Mouse (Mus musculus) kidney, postnatal 36 days (tissue): ENCODE measurements around the gene Prss12.
"Not testable (repeated sequence)": the region's sequence is repeated elsewhere in the genome, so short reads cannot be mapped to it uniquely, and the experiment has no call there.

Experiments used
- DNase-seq, 2 experiments: peaks; one replicate each; pipeline ENCODE4 v3.0.0; 2021 to 2022; ENCODE audit warnings: mixed read lengths in 2 of 2

The Prss12 gene

GRCm38 (mm10) chr3:123481266-123481665, 34.6 kb downstream of the Prss12 start:
- DNase-seq: no peak

- no peak for DNase-seq
These were observed 45.1 kb downstream of the Prss12 start for GRCm38 (mm10) chr3:123491814-123492213.

DNA sequence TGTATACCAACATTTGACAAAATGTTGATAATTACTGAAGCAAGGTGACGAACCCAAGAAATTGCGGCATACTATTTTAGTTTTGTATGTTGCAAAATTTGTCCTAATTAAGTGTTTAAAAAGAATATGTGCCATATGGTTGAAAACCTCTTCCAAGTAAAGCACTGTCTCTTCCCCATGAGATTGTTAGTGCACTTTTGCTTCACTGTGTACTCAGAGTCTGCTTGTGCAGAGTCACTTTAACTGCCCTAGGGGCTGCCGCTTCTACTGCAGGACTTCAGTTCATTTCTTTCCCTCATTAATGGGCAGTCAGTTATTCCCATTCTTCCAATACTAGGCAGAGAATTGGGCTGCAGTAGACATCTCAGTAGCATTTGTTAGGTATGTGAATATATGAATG, 46.5 kb downstream of the Prss12 start:
- no peak for DNase-seq

DNA sequence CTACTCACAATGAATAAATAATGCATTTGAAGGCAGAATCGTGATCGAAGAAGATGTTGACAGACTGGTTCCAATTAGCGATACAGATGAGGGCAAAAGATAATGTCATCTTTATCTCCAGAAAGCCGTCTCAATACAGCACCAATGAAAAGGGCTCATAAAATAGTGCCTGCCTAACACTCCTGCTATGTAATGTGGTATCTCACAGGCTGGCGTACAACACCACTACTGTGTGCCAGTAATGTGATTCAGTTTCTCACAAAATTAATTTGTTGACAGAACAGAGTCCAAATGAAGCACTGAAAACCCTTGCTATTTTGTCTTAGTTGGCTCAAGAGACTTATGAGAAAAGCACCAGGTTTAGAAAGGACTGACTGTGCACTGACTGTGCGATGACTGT, 48.4 kb downstream of the Prss12 start:
- no peak for DNase-seq

DNA sequence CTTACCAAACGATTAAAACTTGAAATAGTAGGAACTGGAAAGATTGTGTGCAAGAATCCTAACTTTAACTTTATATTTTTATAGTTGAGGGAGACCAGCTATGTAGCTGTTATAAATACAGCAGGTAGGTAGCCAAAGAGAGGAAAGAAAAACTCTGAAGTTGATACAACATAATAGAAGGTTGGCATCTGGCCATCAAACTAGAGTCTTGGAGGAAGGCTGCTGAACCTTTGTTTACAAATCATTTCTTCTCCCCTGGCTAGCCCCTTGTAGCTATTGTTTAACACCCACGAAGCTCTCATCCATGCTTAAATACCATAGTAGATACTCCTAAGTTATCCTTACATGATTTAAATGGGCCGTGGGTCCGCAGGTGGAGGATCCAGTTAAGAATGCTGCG, 52.1 kb downstream of the Prss12 start:
- DNase-seq: no peak

DNA sequence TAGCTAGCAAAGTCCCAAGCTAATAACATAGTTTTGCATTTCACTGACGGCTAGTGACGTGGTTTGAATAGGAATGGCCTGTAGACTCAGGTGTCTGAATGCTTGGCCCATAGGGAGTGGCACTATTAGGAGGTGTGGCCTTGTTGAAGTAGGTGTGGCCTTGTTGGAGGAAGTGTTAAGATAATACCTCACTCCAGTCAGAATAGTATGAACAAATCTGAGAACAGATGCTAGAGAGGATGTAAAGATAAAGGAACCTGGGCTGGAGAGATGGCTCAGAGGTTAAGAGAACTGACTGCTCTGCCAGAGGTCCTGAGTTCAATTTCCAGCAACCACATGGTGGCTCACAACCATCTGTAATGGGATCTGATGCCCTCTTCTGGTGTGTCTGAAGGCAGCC, 55.1 kb downstream of the Prss12 start:
- not testable (repeated sequence) for DNase-seq

DNA sequence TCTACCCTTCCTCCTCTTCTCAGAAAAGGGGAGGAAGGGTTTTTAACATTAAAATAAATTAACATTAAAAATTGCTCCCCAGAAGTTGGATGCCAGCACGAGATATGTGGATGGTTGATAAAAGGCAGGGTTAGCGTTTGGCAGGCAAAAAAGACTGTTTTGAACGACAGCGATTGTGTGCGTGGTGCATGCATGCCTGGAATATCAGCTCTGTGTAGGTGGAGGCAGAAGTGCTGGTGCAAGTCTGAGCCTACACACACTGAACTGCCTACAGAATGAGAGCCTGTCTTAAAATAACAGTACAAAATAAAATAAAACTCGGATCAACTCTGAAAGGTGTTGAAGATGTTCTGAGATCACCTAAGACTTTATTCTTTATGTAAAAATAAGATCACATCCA, 57.2 kb downstream of the Prss12 start:
- DNase-seq: no peak

- DNase-seq: no peak
These were observed 58.1 kb downstream of the Prss12 start for GRCm38 (mm10) chr3:123504783-123505182.

- DNase-seq: peak; percentile 44 to 73
These were observed 59.3 kb downstream of the Prss12 start for GRCm38 (mm10) chr3:123505778-123506667.

DNA sequence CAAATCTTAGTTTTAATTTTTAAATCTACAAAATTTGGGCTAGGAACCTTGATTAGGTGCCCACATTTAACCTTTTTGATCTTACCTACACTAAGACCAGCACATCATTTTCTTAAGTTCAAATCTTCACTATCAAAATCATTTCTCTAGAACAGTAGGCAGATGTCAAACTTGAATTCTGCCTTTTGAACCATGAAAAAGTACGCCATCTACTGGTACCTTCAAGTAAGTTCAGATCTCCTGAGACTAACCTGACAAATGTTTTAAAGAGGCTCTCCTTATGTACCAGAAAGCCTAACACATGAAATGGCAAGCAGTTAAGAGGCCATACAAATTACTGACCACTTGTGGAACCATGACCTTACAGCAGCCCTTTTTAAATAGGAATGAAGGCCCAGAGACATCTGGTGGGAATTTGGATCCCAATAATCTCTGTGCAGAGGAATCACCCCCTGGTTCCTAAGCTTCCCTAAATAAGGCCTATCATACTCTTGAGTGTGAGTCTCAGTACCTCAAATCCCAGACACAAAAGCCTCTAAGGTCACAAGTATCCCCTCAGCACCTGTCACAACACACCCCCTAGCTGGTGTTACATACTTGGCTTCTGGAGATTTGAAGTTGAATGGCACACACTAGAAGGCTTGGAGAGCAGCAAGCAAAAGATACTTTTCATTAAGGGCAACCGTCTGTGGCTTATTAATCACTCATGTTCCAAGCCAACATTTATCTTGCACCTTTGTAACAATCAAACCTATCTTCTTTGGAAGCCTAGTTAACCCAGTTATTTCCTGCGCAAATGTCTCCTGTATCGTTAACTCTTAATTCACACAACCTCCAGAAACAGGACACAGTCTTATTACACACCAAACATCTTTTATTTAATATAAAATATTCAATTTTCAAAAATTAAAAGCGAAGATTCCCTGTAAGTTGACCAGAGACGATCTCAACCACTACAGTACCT, 60.3 kb downstream of the Prss12 start:
- peak in 1 of 2 experiments; percentile 7 for DNase-seq

DNA sequence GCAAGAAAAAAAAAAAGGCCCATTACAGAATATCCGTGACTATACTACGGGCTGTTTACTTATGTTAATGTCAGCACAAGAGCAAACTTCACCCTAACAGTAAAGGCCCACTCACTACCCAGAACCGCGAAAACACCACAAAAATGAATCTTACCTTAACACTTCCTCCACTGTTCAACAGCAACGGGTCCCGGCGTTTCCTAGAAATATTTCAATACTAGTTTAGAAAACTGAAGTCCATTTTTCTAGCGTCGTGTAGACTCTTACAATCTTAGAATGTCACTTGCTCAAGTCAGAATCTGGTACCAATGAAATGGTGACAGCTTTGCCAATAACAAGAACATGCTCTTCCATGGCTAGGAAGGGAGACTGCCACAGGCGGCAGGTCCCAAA, 60.9 kb downstream of the Prss12 start:
- DNase-seq: no peak

- peak; percentile 99 for DNase-seq
These were observed 61.5 kb downstream of the Prss12 start for GRCm38 (mm10) chr3:123508056-123508674.

DNA sequence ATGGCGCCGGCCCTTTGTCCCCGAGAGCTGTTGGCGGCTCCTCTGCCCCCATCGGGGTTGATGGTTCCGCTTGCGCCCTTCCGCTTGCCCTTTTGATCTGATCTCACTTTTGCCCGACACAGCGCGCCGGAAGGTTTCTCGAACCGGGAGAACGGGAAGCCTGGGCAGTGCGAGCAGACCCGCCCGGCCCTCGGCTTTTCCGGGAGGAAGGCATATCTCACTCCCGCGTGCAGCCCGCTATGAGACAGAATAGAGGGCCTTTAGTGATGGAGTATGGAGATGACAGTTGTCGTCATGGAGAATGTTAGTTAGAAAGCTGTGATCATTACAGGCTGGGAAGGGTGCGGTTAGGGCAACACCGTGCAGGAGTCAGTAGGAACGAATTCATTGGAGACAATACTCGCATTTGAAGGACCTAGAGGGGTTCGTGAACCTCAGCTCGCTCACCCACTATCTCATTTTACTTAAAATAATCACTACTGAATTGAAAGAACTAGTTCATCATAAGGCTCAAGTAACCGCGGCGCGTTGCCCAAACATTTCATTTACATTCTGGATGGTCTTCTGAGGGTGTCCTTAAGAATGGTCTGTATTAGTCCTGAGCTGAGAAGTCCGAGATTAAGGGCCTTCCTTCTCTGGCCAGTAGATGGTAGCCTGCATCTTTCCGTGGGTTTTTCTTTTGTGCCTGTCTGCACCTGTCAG, 62.1 kb downstream of the Prss12 start:
- DNase-seq: no peak

DNA sequence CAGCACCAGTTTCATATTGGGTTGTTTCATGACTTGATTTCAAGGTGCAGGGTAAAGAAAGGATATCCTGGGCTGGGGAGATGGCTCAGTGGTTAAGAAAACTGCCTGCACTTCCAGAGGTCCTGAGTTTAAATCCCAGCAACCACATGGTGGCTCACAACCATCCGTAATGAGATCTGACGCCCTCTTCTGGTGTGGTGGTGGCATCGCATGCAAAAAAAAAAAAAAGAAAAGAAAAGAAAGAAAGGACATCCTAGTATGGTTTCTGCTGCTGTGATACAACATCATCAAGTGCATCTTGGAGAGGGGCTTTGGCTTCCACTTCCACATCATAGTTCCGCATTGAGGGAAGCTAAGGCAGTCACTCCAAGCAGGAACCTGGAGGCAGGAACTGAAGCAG, 65.1 kb downstream of the Prss12 start:
- DNase-seq: no peak

DNA sequence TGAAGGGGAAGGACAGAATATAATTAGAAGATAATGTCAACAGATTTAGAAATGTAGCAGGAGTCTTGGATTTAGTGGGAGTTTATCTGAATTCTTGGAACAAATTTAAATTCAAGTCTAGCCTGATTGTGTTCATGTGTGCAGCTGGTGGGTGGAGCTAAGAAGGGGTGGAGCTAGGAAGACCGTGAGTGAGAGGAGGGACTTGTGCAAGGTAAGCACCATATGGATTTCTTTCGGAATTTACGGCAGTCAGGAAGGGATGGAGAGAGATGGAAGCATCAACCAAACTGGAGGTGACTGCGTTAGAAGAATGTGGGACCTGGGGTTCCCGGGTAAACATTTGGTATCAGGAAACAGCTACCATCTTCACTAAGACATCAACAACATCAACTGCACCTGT, 68.2 kb downstream of the Prss12 start:
- peak in 1 of 2 experiments; percentile 12 for DNase-seq

DNA sequence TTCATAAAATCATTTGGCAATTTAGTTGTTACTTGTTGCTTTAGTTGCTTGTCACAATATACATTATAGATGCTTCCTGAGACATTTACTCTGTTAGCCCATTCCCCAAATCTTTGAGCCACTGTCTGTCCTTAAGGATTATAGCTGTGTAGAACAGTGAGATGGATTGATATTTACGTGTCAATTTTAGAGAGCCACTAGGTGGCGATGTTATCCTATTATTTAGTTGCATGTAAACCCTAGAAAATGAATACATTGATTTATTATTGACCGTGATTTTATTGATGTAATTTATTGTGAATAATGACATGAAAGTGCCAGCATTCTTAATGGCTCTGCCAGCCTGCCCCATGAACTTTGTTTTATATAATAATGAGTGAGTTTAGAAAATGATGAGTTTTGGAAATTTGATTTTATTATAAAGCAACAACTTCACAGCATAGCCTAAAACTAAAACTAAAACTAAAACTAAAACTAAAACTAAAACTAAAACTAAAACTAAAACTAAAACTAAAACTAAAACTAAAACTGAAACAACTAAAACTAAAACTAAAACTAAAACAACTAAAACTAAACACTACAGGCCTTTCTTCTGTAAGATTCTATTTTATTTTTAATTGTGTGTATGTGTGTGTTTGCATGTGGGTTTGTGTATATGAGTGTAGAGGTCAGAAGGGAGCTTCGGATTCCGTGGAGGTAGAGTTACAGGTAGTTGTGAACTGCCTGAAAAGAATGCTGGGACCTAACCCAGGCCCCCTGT, 69.1 kb downstream of the Prss12 start:
- peak; percentile 64 to 73 for DNase-seq

GRCm38 (mm10) chr3:123516784-123517183, 70.1 kb downstream of the Prss12 start:
- DNase-seq: peak; percentile 44 to 65

DNA sequence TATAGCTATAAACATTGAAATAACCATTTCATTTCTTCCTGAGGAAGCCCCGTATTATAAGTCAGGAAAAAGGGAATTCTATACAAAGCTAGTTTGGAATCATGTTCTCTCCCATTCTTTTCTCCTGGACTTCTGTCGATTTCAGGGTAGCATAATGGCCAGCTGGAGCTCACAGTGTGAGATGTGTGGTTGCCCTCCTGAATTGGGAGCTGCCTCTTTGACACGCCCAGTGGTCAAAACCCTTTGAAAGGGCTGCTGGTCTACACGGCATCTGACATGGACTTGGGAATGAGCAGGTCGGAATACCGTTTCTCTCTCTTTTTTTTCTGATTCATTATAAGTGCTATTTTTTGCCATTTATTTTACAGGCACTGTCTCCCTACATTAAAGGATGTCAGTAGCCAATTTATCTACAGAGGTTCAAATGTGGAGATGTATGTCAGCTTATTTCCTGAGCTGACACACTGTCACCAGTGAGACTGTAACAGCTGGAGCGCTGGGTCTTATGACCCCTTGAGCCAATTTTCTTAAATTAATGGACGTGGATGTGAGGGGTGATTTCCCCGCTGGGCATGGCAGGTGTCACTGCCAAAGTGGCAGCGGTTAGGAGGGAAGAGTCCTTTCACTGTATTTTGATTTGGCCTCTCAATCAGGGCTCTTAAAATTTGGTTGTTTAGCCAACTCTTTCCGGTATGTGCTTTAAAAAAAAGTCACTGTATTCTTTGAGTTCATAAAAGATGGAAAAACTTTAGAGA, 79.8 kb downstream of the Prss12 start:
- DNase-seq: no peak

- DNase-seq: peak; percentile 37 to 38
These were observed 81.2 kb downstream of the Prss12 start for GRCm38 (mm10) chr3:123527806-123528507.

DNA sequence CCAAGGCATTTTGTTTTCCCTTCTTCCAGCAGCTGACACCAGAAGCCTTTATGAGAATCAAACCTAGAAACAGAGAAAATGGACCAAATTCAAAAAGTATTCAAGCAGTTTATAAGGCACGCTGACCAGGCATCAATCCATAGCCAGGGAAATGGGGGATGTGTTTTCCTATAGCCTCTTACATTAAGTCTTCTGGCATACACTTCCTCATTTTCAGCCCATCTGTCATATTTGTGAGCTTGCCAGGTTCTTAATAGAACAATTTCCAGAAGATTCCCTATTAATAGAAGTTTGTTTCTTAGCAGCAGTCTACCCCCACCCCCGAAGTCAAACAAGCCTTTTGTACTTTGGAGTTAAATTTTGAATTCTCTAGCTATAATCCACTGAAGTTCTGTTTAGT, 84.4 kb downstream of the Prss12 start:
- no peak for DNase-seq
